Mouse (Mus musculus) Muller cell, postnatal 12 days (primary cell): Measurements from ENCODE around the gene Ptpa.

Experiments used
- DNase-seq: peaks from one replicate; pipeline ENCODE4 v3.0.0-alpha.2; 2015; ENCODE audit errors: inconsistent ontology term

Ptpa gene

DNA sequence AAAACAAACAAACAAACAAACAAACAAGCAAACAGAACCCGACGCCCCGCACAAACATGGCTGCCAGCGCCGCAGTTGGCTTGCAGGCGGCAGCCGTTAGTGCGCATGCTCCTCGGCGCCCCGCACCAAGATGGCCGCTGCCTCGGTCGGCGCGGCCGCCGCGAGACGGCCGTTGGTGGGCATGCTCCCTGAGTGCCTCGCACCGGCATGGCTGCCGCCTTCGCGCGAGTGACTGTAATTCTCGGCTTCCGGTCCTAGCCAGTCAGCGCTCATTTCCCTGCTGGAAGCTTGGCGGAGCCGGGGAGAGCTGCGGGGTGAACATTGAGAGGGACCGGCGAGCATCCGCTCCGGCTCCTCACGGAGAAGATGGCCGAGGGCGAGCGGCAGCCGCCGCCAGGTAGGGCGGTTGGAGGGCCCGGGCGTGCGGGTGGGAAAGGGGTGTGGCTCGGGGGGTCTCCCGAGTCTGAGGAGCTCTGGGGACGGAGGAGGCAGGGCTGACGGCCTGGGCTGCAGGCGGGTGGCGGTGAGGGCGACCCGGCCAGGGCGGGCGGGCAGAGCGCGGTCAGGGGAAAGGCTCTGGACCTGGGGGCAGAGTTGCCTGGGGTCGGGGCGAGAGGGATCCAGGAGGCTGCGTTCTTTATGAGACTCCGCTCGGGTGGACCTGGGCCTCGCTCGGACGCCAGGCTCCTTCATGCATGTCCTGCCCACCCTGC, at the start of gene Ptpa:
TSS of gene Ptpa (plus strand) at position 104 of the 713 bp plus-strand sequence.
- peak; percentile 94 for DNase-seq

- DNase-seq, result peak; percentile 65
Observed at GRCm38 (mm10) chr2:30366203-30366602, 49.6 kb upstream of the Ptpa start.

DNA sequence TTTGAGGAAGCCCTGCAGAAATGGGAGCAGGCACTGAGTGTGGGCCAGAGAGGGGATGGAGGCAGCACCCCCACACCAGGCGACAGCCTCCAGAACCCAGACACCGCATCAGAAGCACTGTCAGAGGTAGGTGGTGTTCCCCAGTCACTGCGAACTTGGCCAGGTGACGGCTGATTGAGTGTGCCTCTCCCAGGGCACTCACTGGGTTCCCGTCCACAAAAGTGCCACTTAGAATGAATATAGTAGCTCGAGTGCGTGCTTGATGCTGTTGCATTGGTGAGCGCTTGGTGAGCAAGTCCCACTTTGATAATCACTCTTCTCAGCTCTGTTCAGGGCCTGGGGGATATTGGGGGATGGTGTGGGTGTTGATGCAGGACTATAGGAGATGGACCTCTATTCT, 44.3 kb upstream of the Ptpa start:
- no peak for DNase-seq

GRCm38 (mm10) chr2:30372726-30373125, 43.1 kb upstream of the Ptpa start:
- DNase-seq, result no peak

DNA sequence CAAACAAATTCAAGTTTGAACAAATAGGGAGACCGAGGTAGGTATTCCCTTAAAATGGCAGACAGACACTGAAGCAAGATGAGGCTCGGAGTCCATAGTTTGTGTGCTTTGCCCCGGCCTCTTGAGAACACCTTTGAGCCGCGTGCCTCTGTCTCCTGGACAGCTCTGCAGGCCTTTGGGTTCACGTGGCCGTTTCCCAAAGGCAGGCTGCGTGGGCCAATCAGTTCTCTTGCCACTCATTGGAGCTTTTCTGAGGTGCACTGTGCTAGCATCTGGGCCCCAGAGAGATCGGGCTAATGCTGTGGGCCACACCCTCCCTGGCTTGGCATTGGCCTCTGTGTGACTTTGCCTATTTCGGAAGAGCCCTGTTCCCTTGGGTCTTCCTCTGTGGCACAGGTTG, 39.9 kb upstream of the Ptpa start:
- no peak for DNase-seq

DNA sequence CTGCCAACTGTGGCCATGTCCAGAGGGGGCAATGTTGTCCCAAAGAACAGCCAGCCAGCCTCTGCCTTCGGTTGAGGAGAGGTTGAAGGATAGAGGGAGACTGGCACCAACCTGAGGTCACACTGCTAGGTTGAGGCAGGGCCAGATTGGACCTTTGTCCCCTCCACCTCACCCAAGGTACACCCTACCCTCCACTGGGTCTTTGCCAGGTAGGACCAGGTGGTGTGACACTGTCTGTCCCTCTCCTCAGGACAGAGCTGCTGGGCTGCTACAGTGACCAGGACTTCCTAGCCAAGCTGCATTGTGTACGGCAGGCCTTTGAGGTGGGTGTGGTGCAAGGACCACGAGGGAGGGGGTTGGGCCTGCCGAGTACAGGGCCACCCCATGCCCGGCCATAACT, 38.1 kb upstream of the Ptpa start:
- DNase-seq, result no peak

DNA sequence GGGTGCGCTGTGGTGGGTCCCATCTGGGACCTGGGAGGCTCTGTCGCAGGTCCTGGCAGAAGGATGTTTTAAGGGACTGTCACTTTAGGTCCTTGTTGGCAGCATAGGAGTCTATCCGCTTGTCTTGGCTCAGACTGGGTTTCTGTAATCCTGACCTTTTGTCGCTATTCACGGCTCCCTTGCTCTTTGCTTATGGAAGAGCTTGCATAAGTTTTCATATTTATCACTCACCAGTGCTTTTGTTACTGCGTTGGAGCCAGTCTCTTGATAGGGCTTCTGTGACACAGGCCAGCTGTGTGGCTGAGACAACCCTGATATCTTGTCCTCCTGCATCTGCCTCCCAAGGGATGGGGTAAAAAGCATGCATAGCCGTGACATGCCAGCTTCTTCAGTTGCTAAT, 36.5 kb upstream of the Ptpa start:
- no peak for DNase-seq

DNA sequence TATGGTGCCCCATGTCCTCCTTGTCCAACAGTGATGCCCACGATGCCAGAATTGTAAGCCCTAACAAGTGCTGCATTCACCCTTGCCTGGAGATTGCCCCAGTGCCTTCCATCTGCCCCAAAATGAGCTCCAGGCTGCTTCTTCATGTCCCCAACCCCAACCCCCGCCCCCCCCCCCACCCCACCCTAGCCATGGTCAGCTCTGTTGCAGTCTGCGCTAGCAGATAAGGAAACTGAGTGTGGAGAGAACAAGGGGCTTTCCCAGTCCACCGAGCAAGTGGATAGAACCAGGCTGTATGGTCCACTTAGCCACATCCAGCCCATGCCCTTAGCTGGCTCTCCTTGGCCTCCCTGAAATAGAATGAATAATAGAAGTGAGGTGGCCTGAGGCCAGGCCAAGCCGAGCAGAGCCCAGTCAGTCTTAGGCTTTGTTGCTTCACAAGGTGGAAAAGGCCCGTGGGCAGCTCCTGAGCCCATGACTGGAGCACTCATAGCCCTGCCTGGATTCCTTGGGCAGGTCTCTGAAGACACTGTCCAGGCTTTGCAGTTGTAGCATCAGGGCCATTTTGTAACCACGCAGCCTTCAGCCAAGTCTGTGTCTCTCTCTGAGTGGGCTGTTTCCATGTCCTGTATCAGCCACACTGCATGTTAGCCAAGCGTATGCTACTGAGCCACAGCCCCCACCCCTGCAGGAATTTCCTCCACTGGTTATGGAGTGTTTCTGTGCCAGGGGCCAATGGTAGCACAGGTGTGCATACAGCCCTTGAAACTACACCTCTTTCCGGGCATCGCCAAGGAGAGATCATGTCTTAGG, 35.1 kb upstream of the Ptpa start:
- no peak for DNase-seq

DNA sequence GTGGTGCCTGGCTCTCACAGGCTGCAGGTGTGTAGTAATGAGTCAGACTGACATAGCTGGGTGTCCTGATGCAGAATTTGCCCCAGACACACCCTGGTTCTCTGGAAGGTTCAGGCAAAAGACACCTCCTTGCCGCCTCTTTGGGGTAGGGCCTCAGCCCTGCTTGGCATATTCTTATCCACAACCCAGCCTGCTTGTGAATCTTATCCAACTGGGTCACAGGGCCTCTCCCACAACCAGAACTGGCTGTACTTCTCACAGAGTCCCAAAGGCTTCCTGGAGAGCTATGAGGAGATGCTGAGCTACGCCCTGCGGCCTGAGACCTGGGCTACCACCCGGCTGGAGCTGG, 34.5 kb upstream of the Ptpa start:
- no peak for DNase-seq

GRCm38 (mm10) chr2:30384814-30385213, 31.0 kb upstream of the Ptpa start:
- DNase-seq, result no peak

DNA sequence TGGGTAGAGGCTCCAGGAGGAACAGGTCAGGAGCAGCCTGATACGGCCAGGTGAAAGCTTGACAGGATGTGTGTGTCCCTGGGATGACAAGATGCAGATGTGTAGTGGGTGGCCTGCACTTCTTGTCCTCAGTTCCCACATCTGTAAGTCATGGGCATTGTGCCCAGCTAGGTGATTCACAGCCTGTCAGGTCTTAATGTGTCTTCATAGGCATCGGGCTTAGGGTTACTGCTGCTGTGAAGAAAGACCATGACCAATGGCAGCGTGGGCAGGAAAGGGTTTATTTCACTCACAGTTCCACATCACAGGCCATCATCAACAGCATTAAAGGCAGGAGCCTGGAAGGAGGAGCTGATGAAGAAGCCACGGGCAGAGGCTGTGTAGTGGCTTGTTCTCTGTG, 30.2 kb upstream of the Ptpa start:
- no peak for DNase-seq

DNA sequence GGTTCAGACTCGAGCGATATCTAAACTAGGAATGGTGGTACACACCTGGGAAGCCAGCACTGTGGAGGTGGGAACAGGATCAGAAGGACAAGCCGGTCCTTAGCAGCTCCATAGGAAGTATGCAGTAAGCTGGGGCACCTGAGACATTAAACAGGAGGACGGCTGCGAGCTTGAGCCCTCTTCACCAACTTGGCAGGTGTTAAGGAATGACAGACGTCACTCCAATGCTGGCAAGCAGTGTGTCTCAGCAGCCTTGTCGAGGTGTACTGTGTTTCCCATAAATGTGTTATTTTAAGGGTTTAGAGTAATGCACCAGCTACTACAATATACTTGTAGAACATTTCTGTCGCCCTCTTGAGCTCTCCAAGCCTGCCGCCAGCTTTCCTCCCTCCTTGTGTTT, 28.9 kb upstream of the Ptpa start:
- DNase-seq, result no peak

- DNase-seq, result no peak
Observed at GRCm38 (mm10) chr2:30389000-30389399, 26.8 kb upstream of the Ptpa start.

DNA sequence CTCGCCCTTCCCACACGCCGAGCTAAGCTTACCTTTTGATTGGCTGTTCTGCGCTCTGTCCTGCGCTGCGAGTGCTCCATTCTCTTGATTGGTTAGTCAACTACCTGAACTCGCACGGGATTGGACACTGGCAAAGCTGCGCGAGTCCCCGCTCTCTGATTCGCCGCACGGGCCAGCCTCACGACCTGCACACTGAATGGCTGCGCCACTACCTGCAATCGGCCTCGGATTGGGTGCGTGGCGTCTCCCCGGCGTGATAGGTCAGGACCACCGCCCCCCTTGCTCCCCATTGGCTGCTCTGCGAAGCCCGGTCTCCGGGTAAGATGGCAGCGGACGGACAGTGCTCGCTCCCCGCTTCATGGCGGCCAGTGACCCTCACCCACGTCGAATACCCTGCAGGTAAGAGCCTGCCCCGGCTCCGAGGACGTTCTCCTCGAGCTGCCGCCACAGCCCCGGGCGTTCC, 23.7 kb upstream of the Ptpa start, which contains the start of gene Dolpp1:
TSS of gene Dolpp1 (plus strand) at position 141 of the 463 bp plus-strand sequence.
- DNase-seq, result peak; percentile 99

GRCm38 (mm10) chr2:30392577-30393369, 23.1 kb upstream of the Ptpa start:
- DNase-seq, result peak; percentile 95

- DNase-seq, result no peak
Observed at GRCm38 (mm10) chr2:30393370-30393656, 22.5 kb upstream of the Ptpa start.

DNA sequence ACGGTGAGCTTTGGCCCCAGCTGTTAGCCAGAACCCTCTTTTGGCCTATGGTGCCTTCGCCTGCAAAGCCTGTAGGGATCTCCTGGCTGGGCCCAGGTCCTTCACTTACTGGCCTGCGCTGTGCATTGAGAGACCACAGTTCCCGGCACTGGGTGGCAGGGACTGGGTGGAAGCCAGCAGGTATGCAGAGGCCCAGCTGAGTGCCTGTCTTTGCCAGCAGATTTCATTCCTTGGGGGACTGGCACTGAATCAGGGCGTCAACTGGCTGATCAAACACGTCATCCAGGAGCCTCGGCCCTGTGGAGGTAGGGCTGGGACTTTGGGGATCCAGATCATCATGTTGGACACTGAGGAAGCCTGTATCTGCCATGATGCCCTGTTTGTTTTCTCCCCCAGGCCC, 20.1 kb upstream of the Ptpa start:
- DNase-seq, result no peak

DNA sequence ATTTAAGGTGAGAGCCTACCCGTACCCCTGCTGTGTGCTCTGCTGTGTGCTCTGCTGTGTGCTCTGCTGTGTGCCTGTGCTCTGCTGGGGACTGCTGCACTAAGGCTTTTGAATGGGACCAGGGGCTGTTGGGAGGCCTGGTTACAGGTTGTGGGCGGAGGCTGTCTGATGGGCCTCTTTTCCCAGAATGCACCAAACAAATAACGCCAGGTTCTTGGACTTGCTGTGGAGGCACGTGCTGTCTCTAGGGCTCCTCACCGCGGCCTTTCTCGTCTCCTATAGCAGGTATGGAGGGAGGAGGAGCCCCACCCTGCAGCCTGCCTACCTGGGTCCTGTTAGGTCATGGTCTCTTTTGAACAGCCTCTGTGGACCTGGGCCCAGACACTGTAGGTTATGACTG, 19.6 kb upstream of the Ptpa start:
- no peak for DNase-seq

DNA sequence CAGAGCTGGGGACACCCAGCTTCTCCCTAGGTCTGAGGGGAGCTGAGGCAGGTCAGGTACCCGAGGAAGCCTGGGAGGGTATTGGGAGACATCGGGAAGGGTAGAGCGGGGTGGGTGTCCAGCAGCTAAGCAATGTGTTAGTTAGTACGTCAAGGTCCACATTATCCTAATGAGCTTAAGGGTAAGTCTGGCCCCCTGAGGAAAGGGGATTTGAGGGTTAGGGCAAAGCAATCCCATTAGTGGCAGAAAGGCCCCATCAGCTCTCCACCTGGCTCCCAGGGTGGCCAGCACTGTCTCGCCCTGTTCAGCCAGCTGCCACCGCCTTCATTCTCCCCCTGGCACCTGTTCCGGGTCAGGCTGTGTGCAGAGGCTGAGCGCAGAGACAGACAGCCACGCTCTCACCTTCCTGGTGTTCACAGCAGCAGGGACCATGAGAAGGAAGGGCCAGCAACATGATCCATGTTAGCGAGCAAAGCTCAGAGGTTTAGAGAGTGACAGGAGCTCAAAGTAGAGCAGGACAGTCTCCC, 17.8 kb upstream of the Ptpa start:
- no peak for DNase-seq

DNA sequence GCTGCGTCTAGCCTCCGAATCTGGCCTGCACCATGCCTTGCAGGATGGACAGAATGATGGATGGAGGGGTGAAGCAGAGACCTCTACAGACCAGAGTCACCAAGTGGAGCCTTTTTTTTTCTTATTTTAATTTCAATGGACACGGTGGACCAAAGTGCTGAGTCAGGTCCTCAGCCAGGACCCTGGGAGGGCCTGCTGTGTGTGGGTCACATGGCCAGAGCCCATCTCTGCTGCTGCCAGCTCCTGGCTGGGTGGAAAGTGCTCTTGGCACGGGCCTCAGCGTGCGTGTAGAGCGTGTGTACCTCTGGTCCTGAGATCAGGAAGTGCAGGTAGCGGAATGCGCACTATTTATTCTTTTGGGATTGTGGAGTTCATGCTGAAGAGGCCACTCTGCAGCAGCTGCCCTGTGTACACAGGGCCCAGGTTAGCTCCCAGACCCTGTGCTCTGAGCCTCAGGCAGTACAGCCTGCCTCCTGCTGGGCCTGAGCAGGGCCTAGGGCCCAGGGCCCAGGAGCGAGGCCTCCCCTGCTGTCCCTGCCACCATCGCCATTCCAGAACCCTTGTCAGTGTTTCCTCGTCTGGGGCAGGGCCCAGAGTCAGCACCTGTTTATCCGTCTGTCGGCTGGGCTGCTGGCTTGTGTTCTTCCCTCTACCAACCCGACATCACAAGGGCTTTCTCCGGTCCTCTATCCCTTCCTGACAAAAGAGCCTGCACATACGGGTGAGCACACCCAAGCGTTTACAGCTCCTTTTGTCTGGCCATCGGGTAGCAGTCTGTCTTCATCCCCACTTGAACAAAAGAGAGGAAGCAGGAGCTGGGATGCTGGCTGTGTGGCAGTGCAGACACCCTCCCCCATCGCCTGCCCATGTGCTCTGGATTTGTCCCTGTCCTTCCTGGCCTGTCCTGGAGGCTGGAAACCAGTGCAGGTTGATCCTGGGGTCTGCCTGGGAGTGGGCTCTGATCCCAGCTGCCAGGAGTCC, 16.4 kb upstream of the Ptpa start:
- DNase-seq, result peak; percentile 56

- DNase-seq, result no peak
Observed at GRCm38 (mm10) chr2:30401581-30401980, 14.3 kb upstream of the Ptpa start.
